Mouse (Mus musculus) ovary, postnatal 10 days (tissue): ENCODE data around the gene Wdr3.
A peak's percentile ranks its signal among the peaks of the same experiment; 100 is the strongest.

Source experiments
- DNase-seq: peaks from one replicate; pipeline ENCODE4 v3.0.0; 2022; ENCODE audit warnings: low spot score

Wdr3 gene

GRCm38 (mm10) chr3:100162315-100163105 lies at the start of gene Wdr3, which contains the start of gene Gdap2:
Wdr3 (minus strand) TSS chr3:100162407.
Gdap2 (plus strand) TSS chr3:100162381.
- DNase-seq = peak; percentile 84

DNA sequence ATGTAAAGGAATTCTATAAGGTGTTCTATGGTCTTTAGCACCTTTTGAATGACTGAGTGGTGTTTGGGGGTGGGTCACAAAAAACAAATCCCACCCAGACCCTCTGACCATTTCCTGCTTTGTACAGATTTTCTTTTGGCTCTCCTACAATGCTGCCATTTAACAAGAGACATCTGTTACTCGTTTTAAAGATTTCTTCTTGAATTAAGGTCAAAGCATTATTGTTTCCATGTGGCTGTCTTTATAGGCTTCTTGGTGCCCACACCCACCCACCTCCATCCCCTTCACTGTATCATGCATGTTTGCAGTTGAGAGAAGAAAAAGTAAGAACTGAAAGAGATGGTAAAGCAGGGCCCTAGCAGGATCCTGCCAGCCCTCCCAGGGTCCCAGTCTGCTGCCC lies 44.8 kb upstream of the Wdr3 start:
- DNase-seq = no peak

GRCm38 (mm10) chr3:100201554-100201953 lies 39.3 kb upstream of the Wdr3 start:
- no peak for DNase-seq

DNA sequence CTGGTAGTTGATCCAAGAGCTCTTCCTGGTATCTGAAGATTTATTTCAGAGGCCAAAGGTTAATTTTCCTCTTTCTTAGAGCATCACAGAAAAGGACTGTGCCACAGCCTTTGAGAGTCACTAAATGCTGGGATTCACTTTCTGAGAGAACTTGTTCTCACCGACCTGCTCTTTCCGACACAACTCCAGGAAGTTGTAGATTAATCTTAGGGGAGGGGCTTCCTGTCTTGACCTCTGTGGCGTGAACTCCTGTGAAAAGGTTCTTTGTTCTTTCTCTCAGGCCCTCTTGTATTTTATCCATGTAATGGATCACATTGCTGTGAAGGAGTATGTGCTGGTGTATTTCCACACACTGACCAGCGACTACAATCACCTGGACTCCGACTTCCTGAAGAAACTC lies 32.0 kb upstream of the Wdr3 start:
- DNase-seq = no peak

DNA sequence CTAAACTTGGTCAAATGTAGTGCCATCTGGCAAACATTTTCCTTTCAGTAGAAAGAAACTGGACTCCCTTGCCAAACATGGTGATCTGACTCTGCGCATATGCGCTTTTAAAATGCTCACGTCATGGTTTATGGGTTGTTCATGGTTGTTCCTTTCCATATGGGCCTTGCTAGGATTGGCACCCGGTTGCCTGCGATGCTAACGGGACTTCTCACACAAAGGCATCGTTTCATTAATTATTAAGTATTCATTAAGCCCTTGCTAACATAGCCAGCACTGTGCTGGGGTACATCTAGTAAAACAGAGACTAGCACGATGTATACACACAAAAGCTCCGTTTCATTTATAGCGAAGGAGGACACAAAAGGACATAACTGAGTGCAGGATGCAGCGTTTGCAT lies 27.7 kb upstream of the Wdr3 start:
- DNase-seq = no peak

DNA sequence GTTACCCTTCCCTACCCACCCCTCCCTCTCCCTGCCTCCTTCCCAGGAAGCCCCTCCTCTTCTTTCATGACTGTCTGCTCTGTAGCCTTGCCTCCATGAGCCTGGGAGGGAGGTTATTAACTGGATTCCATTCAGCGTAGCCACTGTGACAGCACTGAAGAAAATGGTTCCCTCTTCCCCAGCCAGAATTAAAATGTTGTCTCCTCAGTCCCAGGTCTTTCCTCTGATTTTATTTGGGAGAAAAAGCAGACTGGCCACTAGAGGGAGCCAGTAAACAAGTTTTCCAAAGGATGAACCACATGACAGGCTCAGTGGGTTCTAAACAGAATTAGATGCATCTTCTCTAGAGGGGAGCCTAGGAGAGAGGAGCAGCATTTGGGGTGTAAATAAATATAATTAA lies 27.2 kb upstream of the Wdr3 start:
- DNase-seq = peak; percentile 35

DNA sequence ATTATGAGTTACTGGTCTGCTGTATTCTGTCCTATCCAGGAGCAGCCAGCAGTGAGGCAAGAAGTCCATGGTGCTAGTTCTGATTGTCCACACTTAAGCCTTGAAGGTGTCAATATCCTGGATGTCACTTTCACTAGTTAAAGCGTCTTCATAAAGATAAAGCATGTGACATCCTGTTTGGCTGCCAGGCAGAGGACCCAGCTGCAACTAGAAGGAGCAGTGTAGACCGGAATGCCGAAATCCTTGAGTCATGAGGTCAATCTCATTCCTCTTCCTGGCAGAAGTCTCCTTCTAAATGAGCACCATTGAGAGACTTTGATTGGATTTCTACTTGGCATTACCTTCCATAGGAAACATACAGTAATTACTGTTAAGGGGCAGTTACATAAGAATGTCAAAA lies 18.3 kb upstream of the Wdr3 start:
- DNase-seq = no peak

DNA sequence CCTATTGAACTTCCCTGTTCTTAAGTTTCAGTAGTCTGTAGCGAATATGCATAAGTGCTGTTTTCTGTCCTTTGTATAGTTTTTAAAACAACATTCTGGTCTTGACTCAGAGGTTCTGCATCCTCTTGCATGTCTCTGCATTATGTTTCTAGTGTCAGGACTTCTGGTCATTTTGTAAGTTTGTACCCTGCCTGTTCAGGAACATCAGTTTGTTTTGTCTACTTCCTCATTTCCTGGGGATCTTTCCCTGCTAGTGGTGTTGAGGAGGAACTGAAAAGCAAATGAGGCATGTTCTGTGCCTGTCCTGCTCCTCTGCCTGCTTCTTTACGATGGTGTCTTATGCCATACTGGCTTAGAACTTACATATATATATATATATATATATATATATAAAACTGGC lies 13.8 kb upstream of the Wdr3 start:
- no peak for DNase-seq

DNA sequence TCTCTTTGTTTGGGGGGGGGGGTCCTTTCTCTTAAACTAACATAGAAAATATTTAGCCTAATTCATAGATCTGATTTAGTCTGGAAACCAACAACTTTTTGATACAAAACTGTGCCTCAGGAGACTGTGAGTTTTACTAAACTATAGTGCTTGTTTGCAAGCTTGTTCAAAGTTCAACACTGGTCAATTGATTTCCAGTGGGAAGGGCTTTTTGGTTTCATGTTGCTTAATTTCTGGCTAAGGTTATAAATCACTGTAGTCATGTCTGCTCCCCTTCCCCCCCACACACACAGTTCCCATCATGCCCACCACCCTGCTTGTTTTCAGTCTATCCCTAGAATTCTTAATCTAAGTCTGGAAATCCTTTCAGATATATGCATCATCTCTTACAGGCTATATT lies 2.8 kb upstream of the Wdr3 start:
- DNase-seq = no peak

DNA sequence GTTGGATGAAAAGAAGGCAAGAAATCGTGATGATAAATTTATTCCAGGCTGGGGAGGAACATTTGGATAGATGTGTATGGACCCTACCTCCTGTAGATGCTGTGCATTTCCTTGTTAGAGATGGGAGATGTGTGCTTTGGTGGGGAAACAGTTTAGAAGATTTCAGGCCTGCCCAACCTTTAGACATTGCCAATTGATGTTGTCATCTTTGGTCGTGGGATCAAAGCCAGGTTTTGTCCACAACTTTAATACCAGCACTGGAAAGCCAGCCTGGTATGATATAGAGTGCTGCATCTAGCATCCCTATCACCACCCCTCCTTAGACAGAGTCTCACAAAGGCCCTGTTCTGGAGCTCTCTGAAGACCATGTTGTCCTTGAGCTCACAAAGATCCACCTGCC lies 1.3 kb upstream of the Wdr3 start:
- no peak for DNase-seq

DNA sequence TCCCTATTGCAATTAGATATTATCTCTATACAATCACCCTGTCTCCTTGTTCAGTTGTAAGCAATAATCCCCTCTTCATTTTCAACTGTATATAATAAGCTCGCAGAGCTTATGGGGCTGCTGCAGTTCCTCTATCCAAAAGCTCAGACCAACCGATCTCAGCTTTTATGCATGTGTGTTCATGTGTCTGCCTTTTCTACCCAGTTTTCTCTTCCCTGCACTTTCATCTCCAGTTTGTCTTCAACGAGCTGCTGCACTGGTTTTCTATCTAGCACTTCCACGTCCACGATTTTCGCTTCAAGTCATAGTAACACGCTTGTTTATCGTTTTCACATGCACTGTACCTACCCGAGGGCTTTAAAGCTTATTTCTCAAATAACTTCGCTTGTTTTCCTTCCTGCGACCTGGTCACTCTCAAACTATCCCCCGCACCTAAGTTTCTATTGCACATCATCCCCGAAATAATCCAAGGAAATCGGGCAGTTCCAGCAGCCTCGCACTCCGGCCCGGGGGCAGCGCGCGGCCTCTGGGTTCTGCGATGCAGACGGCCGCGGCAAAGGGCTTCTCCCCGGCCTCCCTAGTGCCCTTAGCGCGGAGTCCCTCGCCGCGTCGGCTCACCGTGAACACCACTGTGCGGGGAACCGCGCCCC lies 417 bp downstream of the Wdr3 start:
- DNase-seq = no peak

GRCm38 (mm10) chr3:100160682-100161445 lies 1.3 kb downstream of the Wdr3 start:
- DNase-seq = no peak

DNA sequence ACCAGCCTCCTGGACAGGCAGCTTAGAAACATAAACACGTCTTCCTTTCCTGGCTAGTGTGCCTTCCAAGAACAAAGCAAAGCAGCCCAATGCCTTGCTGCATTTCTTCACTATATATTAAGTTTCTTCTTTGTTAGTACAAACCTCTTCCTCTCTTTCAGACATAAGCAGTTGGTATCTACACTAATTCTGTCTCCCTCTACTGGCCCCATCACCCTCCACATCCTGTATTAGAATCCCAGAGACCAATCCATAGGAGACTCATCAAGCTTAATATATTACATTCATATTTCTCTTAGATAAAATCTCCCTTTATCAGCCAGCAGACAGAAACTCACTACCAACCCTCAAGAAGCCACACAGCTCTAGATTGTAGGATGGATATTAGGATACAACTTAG lies 39.8 kb downstream of the Wdr3 start:
- no peak for DNase-seq

DNA sequence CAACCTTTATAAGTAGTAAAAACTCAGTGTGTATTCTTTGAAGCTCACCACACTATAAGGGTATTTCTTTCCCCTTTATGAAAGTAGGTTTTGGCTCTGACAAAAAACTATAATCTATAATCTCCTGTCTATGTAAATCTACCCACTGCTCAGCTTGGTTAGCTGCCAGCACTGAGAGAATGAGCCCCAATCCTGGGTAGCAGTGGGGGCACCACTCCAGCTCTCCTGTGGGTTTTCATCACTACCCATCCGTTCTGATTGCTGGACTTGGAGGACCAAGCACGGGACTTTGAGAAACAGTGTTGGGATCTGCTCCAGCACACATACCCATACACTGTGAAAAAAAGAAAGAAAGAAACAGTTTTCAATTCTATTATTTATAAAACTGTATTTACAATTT lies 40.2 kb downstream of the Wdr3 start:
- DNase-seq = no peak

DNA sequence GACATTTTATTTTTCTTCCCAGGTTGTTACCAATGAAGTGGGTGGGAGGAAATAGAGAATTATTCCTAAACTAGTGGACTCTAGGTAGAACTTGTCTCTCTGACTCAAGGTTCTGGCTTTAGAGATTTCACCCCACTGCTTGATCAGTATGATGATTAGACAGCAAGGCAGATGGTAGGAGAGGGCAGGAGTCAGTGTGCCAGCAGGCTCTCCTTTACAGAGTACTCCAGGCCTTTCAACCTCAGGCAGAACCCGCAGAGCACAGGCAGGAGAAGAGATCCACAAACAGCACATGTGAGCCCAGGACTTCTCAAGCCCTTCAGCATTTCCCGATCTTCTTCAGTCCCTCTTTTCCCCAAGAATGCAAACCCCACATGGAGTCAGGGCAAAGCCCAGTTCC lies 43.5 kb downstream of the Wdr3 start:
- no peak for DNase-seq

GRCm38 (mm10) chr3:100106736-100107135 lies 55.5 kb downstream of the Wdr3 start:
- DNase-seq = no peak

DNA sequence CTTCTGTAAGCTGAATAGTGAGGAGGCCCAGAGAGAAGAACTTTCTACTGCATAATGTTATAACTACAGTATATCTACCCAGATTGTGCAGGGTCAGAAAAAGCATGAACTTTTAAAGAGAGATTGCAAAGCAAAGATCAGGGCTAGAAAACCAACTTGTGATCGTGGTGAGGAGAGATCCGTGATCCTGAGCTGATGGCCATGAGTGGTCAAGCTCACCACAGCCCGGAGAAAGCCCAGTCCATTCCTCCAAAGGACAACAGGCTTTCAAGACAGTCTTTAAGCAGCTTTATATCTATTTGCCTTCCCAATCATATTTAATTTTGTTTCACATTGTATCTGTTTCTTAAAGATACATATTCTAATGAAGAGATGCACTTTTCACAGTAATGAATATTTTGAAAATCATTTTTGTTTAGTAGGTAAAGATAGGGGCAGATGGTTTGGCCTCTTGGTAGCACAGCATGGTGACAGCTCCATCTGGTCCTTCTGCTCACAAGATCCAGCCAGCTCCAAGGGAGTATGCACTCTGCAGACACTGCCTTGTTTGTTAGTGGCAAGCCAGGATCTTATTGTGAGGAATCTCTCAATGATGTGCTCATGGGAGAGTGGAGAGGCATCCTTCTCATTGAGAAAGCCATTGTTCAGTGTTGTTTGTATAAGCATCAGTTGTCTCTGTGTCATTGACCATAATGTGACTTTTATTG lies 59.7 kb downstream of the Wdr3 start:
- DNase-seq = no peak
